Mouse (Mus musculus): ENCODE results near the gene Cldn5.
A peak's percentile ranks its signal among the peaks of the same experiment; 100 is the strongest.

Gene Cldn5

DNA sequence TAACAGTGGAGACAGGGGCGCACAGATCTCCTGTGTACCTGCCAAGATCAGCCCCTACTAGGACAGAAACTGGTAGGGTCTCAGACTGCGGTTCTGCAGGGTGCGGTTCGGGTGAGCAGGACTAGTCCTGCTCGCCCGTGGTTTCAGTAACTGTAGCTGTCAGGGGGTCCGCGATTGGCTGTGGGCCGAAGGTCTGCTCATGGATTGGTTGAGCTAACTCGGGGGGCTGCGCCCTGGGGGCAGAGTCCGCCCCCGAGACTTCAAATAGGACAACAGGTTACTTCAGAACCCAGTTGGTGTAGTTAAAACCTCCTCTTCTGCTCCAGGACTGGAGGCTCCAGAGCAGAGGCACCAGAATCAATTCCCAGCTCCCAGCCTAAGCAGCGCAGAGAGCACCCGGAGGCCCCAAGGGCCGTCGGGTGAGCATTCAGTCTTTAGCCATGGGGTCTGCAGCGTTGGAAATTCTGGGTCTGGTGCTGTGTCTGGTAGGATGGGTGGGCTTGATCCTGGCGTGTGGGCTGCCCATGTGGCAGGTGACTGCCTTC is at the start of gene Cldn5:
Cldn5 (plus strand) TSS at position 292 of the 545 bp plus-strand sequence.
- DNase-seq (ENCODE audit: low read depth): no peak

DNA sequence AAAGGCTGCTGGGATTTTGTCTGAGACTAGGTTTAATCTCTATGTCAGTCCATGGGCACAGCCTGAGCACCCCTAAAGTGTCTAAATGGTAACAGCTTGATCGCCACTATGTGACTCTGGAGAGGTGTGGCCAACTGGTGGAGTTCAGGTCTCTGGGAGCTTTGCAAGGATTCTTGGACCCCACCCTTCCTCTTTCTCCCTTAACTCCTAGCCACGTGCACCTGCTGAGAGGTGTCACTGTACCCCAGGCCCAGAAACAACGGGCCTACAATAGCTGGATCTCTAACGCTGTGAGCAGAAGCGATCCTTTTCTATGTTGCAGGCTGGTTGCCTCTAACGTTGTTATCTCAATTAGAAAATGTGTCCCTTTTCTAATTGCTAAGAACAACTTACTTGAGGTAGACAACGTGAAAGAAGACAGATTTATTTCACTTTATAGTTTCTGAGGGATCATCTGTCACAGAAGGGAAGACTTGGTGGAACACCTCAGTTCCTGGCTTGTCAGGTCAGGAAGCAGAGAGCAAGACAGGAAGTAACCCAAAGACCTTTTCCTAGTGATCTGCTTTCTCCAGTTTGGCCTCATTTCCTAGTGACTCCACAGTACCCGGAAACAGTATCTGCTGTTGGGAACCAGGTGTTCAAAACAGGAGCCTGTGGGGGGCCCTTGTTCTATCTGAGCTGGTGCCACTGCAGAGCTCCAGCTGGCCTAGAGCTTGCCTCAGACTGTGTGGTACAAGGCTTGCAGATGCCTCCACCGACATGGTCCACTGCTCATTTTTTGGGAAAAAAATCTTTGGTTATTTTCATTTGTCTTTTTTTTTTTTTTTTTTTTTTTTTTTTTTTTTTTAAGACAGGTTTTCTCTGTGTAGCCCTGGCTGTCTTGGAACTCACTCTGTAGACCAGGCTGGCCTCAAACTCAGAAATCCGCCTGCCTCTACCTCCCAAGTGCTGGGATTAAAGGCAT is 48.8 kb upstream of the Cldn5 start:
- DNase-seq (ENCODE audit: low read depth): no peak

DNA sequence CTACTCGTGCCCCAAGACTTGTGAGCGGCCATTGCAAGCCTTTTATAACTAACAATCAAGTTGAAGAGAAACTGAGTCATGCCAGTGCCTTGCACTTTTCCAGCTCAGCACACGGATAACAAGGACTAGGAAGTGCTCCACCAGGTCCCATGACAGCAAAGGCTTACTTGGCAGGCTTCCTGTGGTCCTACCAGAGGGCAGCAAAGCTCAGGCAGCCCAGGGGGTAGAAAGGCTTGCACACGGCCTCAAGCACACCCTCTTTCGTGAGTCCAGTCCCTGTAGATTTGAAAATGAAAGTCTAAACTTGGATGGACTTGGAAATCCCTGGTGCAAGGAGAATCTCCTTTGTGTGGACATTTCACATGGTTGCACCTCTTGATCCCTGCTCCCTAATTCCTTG is 47.5 kb upstream of the Cldn5 start:
- DNase-seq (ENCODE audit: low read depth): no peak

DNA sequence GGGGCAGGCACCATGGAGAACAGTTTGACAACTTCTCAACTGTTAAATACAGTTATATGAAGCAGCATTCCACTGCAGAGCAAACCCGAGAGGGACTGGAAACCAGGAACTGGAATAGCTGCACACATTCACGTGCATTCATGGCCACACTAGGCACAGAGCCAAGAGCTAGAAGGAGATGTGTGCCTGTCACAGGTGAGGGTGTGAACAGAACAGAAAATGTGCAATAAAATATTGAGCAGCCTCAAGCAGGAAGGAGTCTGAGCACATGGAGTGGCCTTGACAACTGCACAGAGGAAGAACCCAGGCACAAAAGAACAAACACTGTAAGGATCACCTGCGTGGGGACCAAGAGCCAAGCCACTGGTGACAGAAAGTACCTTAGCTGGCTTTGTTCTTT is 46.0 kb upstream of the Cldn5 start:
- DNase-seq (ENCODE audit: low read depth): no peak

DNA sequence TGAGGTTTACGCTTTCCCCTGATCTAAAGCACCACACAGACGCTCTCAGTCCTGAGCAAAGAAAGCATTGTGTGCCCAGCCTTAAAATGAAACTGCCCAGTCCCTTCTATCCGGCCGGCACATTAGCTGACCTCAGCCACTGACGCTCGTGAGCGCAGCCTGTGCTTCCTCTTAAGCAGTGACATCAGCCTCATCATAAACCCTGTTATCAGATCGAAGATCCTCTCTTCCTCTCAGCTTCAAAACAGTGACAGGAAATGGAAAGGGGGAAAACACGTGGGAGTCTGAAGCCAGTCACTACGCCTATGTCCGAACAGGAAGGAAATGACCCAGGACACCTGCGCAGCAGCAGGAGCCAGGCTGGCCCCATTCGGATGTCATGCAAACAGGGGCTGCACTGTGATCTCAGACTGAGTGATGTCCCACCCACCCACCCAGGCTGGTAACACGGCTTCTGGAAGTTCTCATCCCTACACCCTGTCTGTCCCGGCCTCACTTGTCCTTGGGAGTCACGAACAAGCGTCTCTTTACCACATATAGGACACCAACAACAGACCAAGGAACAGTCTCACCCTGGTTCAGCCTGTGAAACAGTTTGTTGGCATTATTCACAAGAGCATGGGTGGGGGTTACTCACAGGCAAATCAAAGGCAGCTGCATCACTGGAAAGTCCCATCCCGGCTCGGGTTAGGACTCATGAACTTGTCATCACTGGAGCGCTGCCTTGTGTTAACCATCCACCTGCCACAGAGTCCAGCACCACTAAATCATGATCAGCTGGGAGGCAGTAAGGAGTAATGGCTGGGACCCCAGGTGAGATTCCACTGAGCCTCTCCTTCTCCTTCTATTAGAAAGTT is 43.3 kb upstream of the Cldn5 start:
- DNase-seq (ENCODE audit: low read depth): no peak

DNA sequence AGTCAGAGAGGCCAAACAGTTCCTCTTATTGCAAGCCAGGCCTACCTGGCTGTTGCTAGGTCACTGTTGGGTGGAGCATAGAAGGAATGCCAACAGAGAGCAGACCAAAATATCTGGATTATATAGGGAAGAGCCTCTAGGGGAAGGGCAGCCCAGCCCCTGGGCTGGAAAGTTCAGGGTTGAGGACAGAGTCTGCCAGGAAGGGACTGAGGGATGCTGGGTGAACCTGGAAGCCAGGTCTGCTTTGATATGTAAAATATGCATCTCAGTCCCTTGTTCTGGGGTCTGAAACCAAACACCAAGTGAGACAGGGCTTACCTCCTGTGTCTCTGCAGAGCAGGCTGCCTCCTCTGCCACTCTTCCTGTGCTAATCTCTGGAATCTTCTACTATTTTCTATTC is 38.3 kb upstream of the Cldn5 start:
- DNase-seq (ENCODE audit: low read depth): no peak

DNA sequence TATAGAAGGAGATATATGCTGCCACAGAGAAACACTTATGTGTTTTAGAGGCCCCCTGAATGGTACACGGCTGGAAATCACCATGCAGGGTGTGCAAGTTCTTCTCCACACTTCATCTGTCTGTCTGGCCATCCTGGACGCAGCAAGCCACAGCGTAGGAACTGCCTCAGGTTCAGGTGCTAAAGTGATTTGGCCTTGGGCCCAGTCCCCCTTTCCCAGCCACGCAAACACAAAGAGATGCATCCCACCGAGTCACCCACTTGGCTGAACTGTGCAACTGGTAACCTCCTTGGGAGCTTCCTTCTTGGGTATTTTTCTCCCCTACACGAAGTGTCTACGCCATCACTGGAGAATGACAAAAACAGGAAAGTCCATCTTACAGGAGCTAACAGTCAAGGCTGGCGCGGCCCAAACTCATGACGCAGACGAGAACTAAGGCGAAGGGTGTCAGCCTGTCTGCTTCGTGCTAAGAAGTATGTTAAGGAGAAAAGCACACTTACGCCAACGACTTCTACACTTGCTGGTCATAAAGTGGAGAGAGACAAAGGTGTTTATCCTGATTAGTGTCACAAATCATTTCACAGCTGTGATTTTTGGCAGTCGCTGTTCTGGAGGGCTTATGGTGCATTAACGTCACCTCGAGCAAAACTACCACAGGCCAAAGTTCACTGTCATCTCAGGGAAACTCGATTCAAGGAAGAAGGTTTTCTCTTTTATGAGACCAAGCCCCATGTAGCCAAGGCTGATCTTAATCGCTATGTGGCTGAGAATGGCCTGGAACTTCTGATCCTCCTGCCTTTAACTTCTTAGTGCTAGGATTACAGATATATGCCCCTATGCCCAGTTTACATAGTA is 30.2 kb upstream of the Cldn5 start:
- DNase-seq (ENCODE audit: low read depth): no peak

DNA sequence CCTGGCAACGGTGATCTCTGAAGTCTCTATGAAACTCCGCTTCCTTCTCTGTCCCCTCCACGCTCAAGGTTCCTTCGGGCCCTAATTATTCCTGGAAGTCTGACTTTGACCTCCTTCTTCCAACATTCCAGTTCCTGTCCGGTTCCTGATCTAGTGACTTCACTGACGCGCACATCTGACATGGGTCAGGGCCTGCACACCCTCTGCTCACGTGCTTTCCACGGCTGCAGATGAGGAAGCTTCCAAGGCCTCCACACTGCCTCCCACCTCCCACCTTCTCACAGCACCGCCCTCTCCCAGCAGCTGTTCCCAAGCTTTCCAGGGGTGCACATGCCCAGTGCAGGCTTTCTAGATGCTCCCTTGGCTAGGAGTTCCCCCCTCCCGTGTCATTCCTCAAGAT is 25.5 kb upstream of the Cldn5 start:
- DNase-seq (ENCODE audit: low read depth): no peak

DNA sequence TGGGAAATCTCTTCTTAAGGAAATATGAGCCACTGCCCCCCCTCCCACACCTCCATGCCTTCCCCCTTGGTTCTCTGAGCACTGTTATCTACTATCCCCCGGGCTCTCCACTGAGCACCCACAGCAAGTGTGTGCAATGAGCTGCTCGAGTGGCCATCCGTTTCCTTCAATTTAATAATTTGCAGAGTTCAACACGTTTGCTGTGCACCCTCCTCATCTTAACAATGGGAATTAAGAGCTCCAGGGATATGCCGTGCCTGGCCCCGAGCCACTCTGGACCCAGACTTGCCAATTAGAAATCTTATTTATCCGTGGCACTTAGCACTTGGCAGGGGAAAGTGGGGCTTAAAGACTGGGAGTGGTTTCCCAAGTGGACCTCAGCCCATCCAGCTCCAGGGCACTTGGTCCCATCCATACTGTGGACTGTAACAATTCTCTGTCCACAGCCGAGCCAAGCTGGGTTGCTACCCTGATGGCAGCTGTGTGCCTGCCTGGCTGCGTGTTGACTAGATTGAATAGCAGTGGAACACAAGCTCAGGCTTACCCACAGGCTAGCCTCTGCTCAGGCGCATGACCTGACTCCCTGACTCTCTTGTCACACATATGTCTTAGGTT is 24.7 kb upstream of the Cldn5 start:
- no peak for DNase-seq (ENCODE audit: low read depth)

DNA sequence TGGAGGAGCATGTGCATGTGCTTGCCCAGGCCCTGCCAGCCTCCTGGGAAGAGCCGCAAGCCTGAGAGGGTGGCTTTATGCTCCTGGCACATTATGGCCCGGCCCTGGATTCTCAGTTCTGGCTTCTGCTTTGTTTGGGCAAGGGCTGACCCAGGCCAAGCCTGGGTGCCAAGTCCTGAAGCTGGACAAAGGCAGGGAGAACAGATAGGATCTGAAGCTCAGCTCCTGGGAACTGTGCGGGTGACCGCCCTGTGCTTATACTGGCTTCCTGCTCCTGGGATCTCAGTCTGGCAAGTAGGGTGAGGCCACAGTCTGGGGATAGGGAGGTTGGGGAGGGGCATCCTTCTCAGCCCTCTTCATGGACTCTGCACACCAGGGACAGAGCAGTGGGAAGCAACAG is 14.9 kb upstream of the Cldn5 start:
- no peak for DNase-seq (ENCODE audit: low read depth)

DNA sequence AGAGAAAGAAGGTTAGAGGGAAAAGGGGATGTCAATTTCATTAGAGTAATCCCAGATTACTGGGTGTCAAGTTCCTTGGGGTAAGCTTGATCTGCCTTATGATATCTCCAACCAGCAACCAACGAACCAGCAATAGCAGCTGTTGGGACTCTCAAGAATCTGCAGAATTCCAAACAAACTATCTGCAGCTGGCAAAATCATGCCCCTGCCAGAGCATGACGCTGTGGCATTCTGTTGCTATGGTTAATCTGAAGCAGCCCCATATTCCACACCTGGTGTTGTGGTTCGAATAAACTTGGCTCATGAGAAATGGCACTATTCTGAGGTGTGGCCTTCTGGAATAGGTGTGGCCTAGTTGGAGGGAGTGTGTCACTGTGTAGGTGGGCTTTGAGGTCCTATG is 13.7 kb upstream of the Cldn5 start:
- no peak for DNase-seq (ENCODE audit: low read depth)

DNA sequence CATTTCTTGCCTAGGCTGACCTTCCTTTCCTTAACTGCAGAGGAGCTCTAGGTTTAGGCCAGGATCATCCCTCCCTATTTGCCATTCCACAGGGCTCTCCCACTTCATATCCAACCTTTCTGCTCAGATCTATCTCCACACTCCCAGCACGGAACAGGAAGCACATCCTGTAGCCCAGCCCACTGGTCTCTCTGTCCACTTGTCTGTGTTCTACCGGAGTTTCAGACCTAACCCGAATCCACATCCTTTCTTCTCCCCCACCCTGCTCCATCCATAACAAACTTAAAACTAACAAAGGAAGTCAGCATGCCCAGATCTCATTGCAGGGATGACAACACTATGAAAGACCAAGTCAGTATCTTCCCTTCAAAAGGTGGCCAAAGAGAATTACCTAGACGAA is 10.3 kb upstream of the Cldn5 start:
- DNase-seq (ENCODE audit: low read depth): no peak

DNA sequence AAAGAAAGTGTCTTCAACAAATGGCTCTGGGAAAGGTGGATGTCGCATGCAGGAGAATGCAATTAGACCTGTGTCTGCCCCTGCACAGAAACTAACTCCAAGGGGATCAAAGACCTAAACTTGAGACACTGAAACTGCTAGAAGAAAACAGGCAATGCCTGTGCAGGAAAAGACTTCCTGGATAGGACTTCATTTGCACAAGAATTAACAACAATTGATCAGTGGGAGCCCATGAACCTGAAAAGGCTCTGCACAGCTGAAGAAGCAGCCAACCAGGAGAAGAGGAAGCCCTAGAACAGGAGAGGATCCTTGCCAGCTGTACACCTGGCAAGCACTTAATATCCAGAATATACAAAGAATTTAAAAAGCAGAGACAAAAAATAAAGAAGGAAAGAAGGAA is 7.1 kb upstream of the Cldn5 start:
- no peak for DNase-seq (ENCODE audit: low read depth)

DNA sequence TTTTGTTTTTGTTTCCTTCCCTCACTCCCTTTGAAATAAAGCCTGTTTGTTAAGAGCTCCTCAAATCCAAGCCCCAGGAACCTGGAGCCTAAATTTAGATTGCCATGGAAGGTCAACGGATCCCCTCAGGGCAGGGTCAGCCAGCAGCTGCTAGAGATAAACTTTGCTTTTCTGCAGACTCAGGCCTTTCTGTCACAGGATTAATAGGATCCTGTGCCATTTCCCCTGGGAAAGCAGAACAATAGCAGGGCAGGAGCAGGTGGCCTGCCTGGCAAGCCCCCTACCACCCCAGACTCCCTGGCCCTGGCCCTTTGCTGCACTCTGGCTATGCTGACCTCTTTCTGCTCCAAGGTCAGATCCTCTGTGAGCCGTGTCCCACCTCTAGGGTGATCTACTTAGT is 2.7 kb upstream of the Cldn5 start:
- no peak for DNase-seq (ENCODE audit: low read depth)

DNA sequence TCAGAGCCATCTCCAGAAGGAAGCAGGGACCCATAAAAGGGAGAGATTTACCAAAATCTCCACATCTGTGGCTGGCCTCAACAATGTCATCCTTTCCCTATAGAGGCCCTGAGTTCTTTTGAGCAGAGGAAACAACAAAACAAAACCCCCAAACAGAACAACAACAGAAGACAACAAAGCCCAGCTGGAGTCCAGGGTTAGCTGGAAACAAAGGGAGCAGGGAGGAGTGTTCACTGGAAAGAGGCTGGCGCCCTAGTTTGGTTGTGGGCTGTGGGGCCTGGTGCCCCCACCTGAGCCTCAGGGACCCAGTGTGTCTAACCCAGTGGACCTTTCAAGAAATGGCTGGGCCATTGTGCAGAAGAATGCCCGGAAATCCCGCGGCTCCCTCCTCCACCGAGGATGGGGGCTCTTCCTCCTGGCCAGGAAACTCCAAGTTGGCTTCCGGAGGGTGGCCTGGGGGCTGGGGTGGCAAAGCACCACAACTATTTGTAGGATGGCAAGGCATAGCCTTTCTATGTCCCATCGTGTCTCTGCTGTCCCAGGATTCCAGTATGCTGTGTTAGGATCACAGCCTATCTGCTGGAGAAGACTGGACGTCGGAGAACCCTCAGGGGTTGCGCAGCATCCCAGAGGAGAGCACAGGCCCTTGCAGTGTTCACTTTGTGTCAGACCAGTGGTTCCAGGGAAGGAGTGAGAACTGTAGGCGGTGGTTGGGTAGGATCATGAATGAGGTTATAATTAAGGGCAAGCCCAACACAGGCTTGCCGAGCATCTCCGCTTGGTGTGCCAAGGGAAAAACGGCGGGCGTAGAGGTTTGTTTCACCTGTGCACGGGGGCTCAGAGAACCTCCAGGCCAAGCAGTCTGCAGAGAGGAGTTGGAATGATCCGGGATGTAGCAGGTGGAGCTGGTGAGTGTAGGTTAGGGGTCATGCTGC is 759 bp upstream of the Cldn5 start:
- no peak for DNase-seq (ENCODE audit: low read depth)

DNA sequence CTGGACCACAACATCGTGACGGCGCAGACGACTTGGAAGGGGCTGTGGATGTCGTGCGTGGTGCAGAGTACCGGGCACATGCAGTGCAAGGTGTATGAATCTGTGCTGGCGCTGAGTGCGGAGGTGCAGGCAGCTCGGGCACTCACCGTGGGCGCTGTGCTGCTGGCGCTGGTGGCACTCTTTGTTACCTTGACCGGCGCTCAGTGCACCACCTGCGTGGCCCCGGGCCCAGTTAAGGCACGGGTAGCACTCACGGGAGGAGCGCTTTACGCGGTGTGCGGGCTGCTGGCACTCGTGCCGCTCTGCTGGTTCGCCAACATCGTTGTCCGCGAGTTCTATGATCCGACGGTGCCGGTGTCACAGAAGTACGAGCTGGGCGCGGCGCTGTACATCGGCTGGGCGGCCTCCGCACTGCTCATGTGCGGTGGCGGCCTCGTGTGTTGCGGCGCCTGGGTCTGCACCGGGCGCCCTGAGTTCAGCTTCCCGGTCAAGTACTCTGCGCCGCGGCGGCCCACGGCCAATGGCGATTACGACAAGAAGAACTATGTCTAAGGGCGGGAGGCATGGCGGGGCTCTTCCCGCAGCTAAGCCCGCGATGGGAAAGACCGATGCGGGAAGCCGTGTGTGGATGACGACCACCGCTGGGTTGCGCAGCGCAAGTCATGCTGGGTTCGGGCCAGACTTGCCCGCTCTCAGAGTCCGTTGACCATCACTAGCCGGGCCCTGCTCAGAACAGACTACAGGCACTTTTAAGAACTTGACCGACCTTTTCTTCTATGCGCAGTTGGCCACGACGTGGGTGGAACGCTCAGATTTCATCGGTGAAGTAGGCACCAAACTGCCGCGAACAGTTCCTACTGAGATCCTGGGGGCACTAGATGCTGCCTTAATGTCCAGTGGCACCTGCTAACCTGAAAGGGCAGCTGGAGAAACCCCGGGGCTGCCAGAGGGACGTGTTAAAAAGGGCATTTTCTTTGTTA is 744 bp downstream of the Cldn5 start:
- no peak for DNase-seq (ENCODE audit: low read depth)

DNA sequence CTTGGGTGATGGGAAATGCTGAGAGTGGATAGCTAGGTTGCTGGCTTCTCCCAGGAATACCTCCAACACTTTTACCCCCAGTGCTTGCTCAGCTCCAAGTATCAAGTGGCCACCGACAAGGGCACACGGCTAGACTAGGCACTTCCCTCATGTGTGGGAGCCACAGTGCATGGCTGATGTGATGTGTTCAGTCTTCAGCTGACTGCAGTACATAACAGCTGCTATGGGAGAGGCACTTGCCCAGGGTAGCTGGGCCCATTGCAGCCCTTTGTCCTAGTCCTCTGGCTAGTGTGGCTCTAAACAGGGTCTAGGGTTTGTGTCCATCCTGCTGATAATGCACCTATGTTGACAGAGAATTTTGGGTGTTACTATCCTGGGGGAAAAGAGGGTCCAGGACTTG is 1.8 kb downstream of the Cldn5 start:
- DNase-seq (ENCODE audit: low read depth): no peak

DNA sequence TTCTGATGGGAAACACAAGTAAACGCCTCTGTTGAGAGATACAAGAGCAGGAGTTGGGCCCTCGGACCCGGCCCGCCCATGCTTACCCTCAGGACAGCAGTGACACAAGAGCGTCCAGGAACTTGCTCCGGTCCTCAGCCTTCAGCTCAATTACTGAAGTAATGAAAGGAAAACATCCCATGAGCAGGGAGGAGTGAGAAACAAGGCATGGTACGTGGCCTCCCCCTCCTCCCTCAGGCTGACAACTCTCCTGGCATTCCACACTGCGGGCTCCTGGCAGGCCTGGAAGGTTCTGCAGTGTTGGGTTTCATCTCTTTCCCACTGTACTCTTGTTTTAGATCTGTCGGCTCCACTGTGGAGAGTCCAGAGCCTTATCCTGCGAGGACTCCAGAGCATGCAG is 5.2 kb downstream of the Cldn5 start:
- DNase-seq (ENCODE audit: low read depth): no peak

DNA sequence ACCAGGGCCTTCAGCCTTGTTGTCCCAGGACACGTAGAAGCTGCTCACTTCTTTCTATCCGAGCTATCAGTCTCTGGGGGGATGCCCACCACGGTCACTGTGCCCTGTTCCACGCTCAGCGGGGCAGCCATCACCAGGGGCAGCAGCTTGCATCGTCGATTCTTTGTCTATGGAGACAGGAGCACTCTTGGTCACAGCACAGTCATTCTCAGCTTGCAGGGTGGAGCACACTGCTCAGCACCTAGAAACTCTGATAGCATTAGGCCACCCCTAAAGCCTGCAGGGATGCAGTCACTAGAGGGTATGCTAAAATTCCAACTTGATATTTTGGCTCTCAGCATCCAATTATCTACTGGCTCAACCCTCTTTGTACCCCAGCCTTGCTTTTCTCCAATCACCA is 8.4 kb downstream of the Cldn5 start:
- peak; percentile 30 for DNase-seq (ENCODE audit: low read depth)
